Mouse (Mus musculus) C2C12 (cell line): ENCODE measurements around the gene Muc1. TPM values are rescaled to one million over a fixed set of nuclear protein-coding genes. Genes with fewer than 3 reads are reported as not detected.

ENCODE experiments used
- H3K27me3 ChIP-seq: one replicate; pipeline ENCODE4 v1.6.1; 2011; ENCODE audit not compliant: control insufficient read depth, insufficient read depth, insufficient read length
- H3K36me3 ChIP-seq: one replicate; pipeline ENCODE4 v1.6.1; 2011; ENCODE audit not compliant: control insufficient read depth, insufficient read depth
- H3K4me3 ChIP-seq: one replicate; pipeline ENCODE4 v1.5.1; 2011; ENCODE audit warnings: mild to moderate bottlenecking, control low read depth; ENCODE audit not compliant: poor library complexity, insufficient read depth, severe bottlenecking
- H3K79me2 ChIP-seq: one replicate; pipeline ENCODE4 v1.6.1; 2011; ENCODE audit not compliant: control insufficient read depth, insufficient read depth
- H3K79me3 ChIP-seq: one replicate; pipeline ENCODE4 v1.6.1; 2011; ENCODE audit warnings: low read depth, control low read depth
- H3ac ChIP-seq: one replicate; pipeline ENCODE3; 2011; ENCODE audit warnings: low read depth; ENCODE audit not compliant: control insufficient read depth, insufficient read length
- CEBPB ChIP-seq: IDR thresholded peaks from one replicate; pipeline ENCODE4 v1.6.1; 2011; ENCODE audit warnings: low read depth, mild to moderate bottlenecking, control low read depth, moderate library complexity
- CTCF ChIP-seq: IDR thresholded peaks from one replicate; pipeline ENCODE4 v1.5.1; 2011; ENCODE audit not compliant: control insufficient read depth, insufficient read depth, insufficient read length
- FOSL1 ChIP-seq: IDR thresholded peaks from one replicate; pipeline ENCODE4 v1.8.0; 2011; ENCODE audit warnings: mild to moderate bottlenecking, low read length; ENCODE audit not compliant: poor library complexity, insufficient read depth, severe bottlenecking
- MAX ChIP-seq: IDR thresholded peaks from one replicate; pipeline ENCODE4 v1.6.1; 2011; ENCODE audit warnings: mild to moderate bottlenecking, control low read depth
- MYOD1 ChIP-seq: IDR thresholded peaks from one replicate; pipeline ENCODE4 v1.6.1; 2011; ENCODE audit warnings: low read depth; ENCODE audit not compliant: control insufficient read depth, insufficient read length
- MYOG ChIP-seq: IDR thresholded peaks from one replicate; pipeline ENCODE4 v1.6.1; 2011; ENCODE audit not compliant: control insufficient read depth, insufficient read length; ENCODE audit errors: extremely low read depth
- USF1 ChIP-seq: IDR thresholded peaks from one replicate; pipeline ENCODE4 v1.6.1; 2011; ENCODE audit warnings: low read depth, mild to moderate bottlenecking, control low read depth, moderate library complexity
- polyA plus RNA-seq: library from polyadenylated mRNA; unstranded; fragments of >200 nt; fragmentation: generic; extraction: Trizol; gene quantifications from one replicate; pipeline ENCODE4 v1.2.1, GENCODE M21; 2012; ENCODE audit warnings: missing spikeins

The Muc1 gene
- polyA plus RNA-seq, 1 experiment: 0.20 TPM

GRCm38 (mm10) chr3:89195979-89196877, 32.6 kb upstream of the Muc1 start:
- no peaks in the 10 kb centered on the region for H3K36me3 ChIP-seq
- H3ac ChIP-seq: peak overlapping the region; percentile 83
- peak; percentile 36 for TF ChIP-seq MAX
- peak; percentile 25 for TF ChIP-seq CTCF
- no peak for TF ChIP-seq MYOG
- H3K79me2 ChIP-seq: no peaks in the 10 kb centered on the region
- H3K79me3 ChIP-seq: no peaks in the 10 kb centered on the region
- peak overlapping the region; percentile 29 for H3K4me3 ChIP-seq
- H3K27me3 ChIP-seq: no peaks in the 10 kb centered on the region

DNA sequence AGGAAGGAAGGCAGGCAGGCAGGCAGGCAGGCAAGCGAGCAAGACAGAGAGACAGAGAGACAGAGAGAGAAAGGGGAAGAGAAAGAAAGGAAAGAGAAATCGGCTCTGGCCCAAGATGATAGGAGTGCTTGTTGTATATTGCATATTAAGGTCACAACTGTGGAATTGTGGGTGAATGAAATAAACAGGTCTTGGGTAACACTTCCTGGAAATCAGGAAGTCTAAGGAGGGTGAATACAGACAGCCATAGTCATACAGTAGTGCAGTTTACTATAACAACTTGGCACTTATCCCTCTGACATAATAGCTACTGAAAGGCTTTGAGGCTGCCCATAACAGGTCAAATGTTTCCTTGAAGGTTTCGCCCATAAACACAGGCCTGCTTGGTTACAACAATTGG, 29.0 kb upstream of the Muc1 start:
- Histone ChIP-seq H3K27me3 (no peaks in the 10 kb centered on the region), H3K79me2 (peaks cover 6% of the 10 kb centered on the region), H3K4me3 (no peak overlapping the region), H3K36me3 (peaks cover 6% of the 10 kb centered on the region), H3K79me3 (no peaks in the 10 kb centered on the region), H3ac (no peak overlapping the region)
- TF ChIP-seq USF1: no peak
- no peak for TF ChIP-seq MAX
- no peak for TF ChIP-seq FOSL1
- TF ChIP-seq MYOD1: no peak
- no peak for TF ChIP-seq CEBPB
- TF ChIP-seq CTCF: no peak

DNA sequence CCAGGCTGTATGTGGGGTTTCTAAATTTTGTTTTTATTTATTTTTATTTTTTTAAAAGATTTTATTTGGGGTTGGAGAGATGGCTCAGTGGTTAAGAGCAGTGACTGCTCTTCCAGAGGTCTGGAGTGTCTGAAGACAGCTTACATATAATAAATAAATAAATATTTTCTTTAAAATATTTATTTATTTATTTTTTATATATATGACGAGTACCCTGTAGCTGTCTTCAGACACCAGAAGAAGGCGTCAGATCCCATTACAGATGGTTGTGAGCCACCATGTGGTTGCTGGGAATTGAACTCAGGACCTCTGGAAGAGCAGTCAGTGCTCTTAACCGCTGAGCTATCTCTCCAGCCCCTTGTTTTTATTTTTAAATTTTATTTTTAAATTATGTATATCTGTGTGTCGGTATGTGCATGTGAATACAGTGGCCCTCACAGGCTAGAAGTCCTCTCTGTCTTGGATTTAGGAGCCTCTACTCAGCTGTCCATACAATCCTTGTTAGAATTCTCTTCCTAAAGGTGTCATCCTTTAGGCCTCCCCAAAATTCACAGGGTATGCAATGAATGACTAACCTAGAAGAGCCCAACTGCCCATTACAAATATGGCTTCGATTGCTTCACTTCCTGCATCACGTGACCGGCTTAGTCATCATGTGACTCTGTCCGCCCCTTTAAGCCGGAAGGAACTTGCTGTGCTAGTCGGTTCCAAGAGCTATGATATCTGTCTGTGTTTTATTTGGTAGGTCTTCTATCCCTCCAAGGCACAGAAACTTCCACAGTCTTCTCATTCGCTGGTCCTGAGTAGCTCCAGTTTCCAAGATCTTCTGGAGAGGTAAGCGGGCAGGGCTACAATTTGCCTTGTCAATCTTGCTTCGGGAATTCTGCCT, 26.4 kb upstream of the Muc1 start, which contains the start of gene Gba:
TSS of gene Gba (plus strand) at position 676 of the 889 bp plus-strand sequence.
- Histone ChIP-seq H3K27me3 (no peaks in the 10 kb centered on the region), H3K79me3 (no peaks in the 10 kb centered on the region)
- TF ChIP-seq CEBPB (peak; percentile 70), FOSL1 (no peak), MYOG (no peak), USF1 (peak; percentile 100), CTCF (no peak), MYOD1 (no peak), MAX (peak; percentile 39)

GRCm38 (mm10) chr3:89203142-89203514, 25.7 kb upstream of the Muc1 start:
- no peak for TF ChIP-seq MYOD1
- no peak for TF ChIP-seq CEBPB
- TF ChIP-seq MAX: no peak
- TF ChIP-seq FOSL1: no peak
- TF ChIP-seq USF1: no peak
- TF ChIP-seq MYOG: no peak
- TF ChIP-seq CTCF: no peak
- Histone ChIP-seq H3K79me3 (no peaks in the 10 kb centered on the region), H3K79me2 (peaks cover 6% of the 10 kb centered on the region), H3K36me3 (peaks cover 26% of the 10 kb centered on the region), H3K4me3 (peak overlapping the region; percentile 52), H3ac (peak overlapping the region; percentile 62), H3K27me3 (no peaks in the 10 kb centered on the region)

More for the DNA sequence above, 26.4 kb upstream of the Muc1 start, which contains the start of gene Gba:
- H3K4me3 ChIP-seq: peak within 1 kb of the TSS; percentile 52
- H3K79me2 ChIP-seq: peaks cover 6% of the 10 kb centered on the region
- H3ac ChIP-seq: peak within 1 kb of the TSS; percentile 62
- H3K36me3 ChIP-seq: peaks cover 20% of the 10 kb centered on the region

DNA sequence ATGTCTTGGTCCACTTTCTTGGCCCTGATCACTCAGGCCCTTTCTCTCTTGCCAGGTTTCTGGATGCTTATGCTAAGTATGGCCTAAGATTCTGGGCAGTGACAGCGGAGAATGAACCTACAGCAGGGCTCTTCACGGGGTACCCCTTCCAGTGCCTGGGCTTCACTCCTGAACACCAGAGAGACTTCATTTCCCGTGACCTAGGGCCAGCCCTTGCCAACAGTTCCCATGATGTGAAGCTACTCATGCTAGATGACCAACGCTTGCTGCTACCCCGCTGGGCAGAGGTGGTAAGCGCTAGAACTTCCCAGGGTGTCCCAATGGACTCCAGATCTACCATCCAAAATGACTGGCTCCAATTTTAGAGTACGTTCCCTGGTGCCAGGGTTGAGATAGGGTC, 22.8 kb upstream of the Muc1 start:
- TF ChIP-seq MYOG (no peak), FOSL1 (no peak), MYOD1 (no peak), USF1 (no peak), MAX (no peak), CEBPB (no peak), CTCF (no peak)
- peaks cover 10% of the 10 kb centered on the region for H3K79me2 ChIP-seq
- H3K36me3 ChIP-seq: peaks cover 47% of the 10 kb centered on the region
- H3K4me3 ChIP-seq: no peak overlapping the region
- H3K27me3 ChIP-seq: no peaks in the 10 kb centered on the region
- no peaks in the 10 kb centered on the region for H3K79me3 ChIP-seq
- H3ac ChIP-seq: no peak overlapping the region
